Mouse (Mus musculus): ENCODE data around the gene Elmo2.
A peak's percentile ranks its signal among the peaks of the same experiment; 100 is the strongest.

The Elmo2 gene

GRCm38 (mm10) chr2:165258321-165258720 lies 68.0 kb downstream of the Elmo2 start:
- no peak for ATAC-seq (ENCODE audit: low TSS enrichment)

GRCm38 (mm10) chr2:165257151-165257834 lies 69.0 kb downstream of the Elmo2 start:
- ATAC-seq (ENCODE audit: low TSS enrichment), result peak; percentile 79

- no peak for ATAC-seq (ENCODE audit: low TSS enrichment)
Observed at GRCm38 (mm10) chr2:165256213-165256612, 70.1 kb downstream of the Elmo2 start.

- no peak for ATAC-seq (ENCODE audit: low TSS enrichment)
Observed at GRCm38 (mm10) chr2:165253867-165254266, 72.4 kb downstream of the Elmo2 start.

- no peak for ATAC-seq (ENCODE audit: low TSS enrichment)
Observed at GRCm38 (mm10) chr2:165253269-165253668, 73.0 kb downstream of the Elmo2 start.

GRCm38 (mm10) chr2:165252801-165253200 lies 73.5 kb downstream of the Elmo2 start:
- ATAC-seq (ENCODE audit: low TSS enrichment), result no peak

- no peak for ATAC-seq (ENCODE audit: low TSS enrichment)
Observed at GRCm38 (mm10) chr2:165252381-165252780, 73.9 kb downstream of the Elmo2 start.

- ATAC-seq (ENCODE audit: low TSS enrichment), result no peak
Observed at GRCm38 (mm10) chr2:165250903-165251302, 75.4 kb downstream of the Elmo2 start.

- no peak for ATAC-seq (ENCODE audit: low TSS enrichment)
Observed at GRCm38 (mm10) chr2:165248967-165249366, 77.3 kb downstream of the Elmo2 start.

GRCm38 (mm10) chr2:165246349-165246748 lies 79.9 kb downstream of the Elmo2 start:
- no peak for ATAC-seq (ENCODE audit: low TSS enrichment)

GRCm38 (mm10) chr2:165243122-165243720 lies 83.1 kb downstream of the Elmo2 start:
- no peak for ATAC-seq (ENCODE audit: low TSS enrichment)

- ATAC-seq (ENCODE audit: low TSS enrichment), result peak; percentile 41; the same call in 1 of the 2 replicates
Observed at GRCm38 (mm10) chr2:165242575-165242974, 83.7 kb downstream of the Elmo2 start.

GRCm38 (mm10) chr2:165241786-165242185 lies 84.5 kb downstream of the Elmo2 start:
- ATAC-seq (ENCODE audit: low TSS enrichment), result no peak

GRCm38 (mm10) chr2:165240371-165240770 lies 85.9 kb downstream of the Elmo2 start:
- peak; percentile 60; the same call in 1 of the 2 replicates for ATAC-seq (ENCODE audit: low TSS enrichment)

GRCm38 (mm10) chr2:165239533-165240144 lies 86.6 kb downstream of the Elmo2 start:
- no peak for ATAC-seq (ENCODE audit: low TSS enrichment)

GRCm38 (mm10) chr2:165238416-165239145 lies 87.7 kb downstream of the Elmo2 start:
- no peak for ATAC-seq (ENCODE audit: low TSS enrichment)

Data from frontal cortex, adult (tissue).